Mouse (Mus musculus) embryonic fibroblast, embryonic 13.5 days (primary cell): ENCODE results near the gene Sdcbp2. TPM values are rescaled to one million over a fixed set of nuclear protein-coding genes. Genes with fewer than 3 reads are reported as not detected.
A peak's percentile ranks its signal among the peaks of the same experiment; 100 is the strongest.

Experiments
- H3K27ac ChIP-seq: 2 replicates; pipeline ENCODE4 v1.5.1; 2012; ENCODE audit warnings: low read length, control low read depth, inconsistent platforms; ENCODE audit not compliant: insufficient read depth
- H3K4me1 ChIP-seq: 2 replicates; pipeline ENCODE4 v1.6.1; 2011; ENCODE audit warnings: low read length; ENCODE audit not compliant: control insufficient read depth, insufficient read depth
- H3K4me3 ChIP-seq: 2 replicates; pipeline ENCODE4 v1.5.1; 2011; ENCODE audit warnings: mild to moderate bottlenecking, control low read depth, low read length; ENCODE audit not compliant: insufficient read depth
- CTCF ChIP-seq: IDR thresholded peaks from 2 replicates; pipeline ENCODE4 v1.5.1; 2011; ENCODE audit warnings: mild to moderate bottlenecking, control low read depth, low read length, moderate library complexity, borderline replicate concordance; ENCODE audit not compliant: insufficient read depth
- POLR2A ChIP-seq: IDR thresholded peaks from 2 replicates; pipeline ENCODE4 v1.6.1; 2011; ENCODE audit warnings: low read depth, mild to moderate bottlenecking, control low read depth, low read length, moderate library complexity
- polyA plus RNA-seq: library from polyadenylated mRNA; stranded (reverse); fragments of >200 nt; gene quantifications from 2 replicates; pipeline ENCODE4 v1.2.4, GENCODE M21; 2011; ENCODE audit warnings: low read depth; ENCODE audit not compliant: missing spikeins, insufficient read length

Sdcbp2 gene
- polyA plus RNA-seq, result 0.86 and 0.94 TPM in 2 replicates

DNA sequence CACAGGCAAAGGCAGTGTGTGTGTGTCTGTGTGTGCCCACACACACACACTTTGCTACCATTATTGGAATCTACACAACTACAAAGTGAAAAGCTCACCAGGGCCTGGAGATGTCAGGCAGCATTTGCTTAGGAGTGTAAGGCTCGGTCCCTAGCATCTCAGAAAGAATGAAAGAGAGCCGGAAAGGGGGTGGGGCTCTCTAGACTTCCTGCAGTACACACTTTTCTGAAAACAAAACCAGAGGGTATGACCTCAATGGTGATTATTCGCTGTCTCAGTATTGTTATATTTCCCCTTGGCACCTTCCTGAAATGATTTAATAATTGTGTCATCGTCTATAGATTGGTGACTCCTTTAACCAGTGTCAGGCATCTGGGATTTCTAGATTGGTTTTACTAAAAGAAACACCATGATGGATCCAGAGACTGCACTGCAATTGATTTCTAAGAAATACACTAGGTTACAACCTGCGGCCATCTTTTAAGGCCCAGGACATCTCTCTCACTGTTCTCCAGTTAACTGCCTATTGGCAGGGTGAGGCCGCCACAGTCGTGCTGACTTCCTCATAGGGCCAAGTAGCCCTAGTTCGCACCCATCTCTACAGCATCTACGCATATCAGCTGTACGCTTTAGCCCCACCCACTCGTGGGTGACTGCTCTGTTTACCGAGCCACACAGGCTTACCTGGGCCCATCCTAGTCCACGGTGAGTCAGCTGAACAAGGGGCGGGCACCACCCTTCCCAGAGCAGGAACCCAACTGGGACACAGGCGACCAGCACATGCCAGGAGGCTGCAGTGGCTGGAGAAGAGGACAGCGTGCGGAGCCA lies at the start of gene Sdcbp2:
TSS of gene Sdcbp2 (plus strand) at position 750 of the 828 bp plus-strand sequence.
- H3K27ac ChIP-seq, result 0 out of 2 replicates have a peak within 1 kb of the TSS, but pooled peaks have one; percentile 35
- TF ChIP-seq POLR2A (no peak), CTCF (no peak)
- peaks cover 6% of the 10 kb centered on the region for H3K4me1 ChIP-seq
- no peak within 1 kb of the TSS for H3K4me3 ChIP-seq

DNA sequence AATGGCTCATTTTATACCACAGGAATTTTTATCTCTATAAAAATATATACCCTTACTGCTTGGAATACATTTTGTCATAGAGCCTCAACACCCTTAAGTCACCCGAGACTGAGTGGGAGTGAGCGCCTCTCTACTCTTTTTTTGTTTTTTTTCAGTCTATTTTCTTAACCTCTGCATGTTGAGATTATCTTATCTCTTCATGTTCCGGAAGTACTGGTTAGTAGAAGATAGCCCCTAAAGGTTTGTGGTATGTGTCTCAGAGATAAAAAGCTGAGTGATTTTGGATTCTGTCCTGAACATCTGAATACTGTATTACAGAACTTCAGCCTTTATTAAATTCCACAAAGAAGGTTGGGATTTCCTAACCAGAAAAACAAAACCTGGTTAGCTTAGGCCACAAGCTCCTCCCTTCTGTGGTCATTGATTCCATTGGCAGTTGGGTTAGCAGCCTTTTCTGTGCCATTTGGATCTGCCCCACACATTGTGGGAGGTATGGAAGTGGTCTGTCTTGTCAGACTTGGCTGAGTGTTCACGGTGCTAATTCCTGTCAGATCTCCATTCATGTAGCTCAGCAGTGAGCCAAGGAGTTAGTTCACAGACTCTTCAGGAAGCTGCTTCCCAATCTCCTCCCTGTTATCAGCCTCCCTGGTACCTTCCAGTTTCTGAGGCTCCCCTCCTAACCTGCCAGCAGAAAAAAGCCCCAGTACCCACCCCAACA lies 47.9 kb upstream of the Sdcbp2 start:
- H3K4me1 ChIP-seq, result peaks cover 18% of the 10 kb centered on the region
- H3K27ac ChIP-seq, result no peak overlapping the region
- H3K4me3 ChIP-seq, result no peak overlapping the region
- TF ChIP-seq POLR2A (no peak), CTCF (no peak)

DNA sequence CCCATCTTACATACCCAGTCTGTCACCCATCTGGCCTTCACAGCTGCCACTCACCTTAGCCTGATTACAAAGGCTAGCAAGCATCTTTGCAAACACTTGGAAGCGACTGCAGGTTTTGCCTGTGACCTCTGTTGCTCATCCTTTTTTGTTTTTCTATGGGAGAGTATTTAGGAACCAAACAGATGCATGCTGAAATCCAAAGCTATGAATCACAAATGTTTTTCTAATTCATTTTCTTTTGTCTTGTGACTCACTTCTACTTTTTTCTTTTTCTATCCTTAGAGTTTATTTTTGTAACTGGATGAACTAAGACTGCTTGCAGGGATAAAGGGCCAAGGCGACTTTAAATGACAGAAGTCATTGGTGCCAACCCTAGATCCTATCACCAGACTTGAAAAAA lies 46.9 kb upstream of the Sdcbp2 start:
- no peak for TF ChIP-seq POLR2A
- TF ChIP-seq CTCF, result no peak
- peaks cover 24% of the 10 kb centered on the region for H3K4me1 ChIP-seq
- H3K27ac ChIP-seq, result 0 out of 2 replicates have a peak overlapping the region, but pooled peaks have one; percentile 14
- no peak overlapping the region for H3K4me3 ChIP-seq

DNA sequence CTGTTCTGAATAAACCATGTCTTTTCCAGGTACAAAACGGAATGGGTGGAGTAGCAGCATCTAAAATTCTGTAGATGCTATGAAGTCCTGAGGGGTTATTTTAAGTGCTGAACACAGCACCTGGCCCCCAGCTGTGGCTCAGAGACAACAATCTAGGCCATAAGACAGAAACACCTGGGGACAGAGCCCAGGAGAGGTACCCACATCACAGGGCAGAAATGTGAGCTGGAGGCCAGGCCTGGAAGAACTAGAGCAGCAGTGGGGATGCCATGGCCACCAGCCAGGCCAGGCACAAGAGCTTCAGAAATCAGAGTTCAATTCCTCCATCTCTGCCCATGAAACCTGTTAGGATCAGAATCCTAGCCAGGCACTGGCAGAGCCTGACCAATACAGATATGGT lies 44.4 kb upstream of the Sdcbp2 start:
- Histone ChIP-seq H3K27ac (no peak overlapping the region), H3K4me3 (no peak overlapping the region), H3K4me1 (peaks cover 25% of the 10 kb centered on the region)
- no peak for TF ChIP-seq CTCF
- no peak for TF ChIP-seq POLR2A

- H3K27ac ChIP-seq, result no peak overlapping the region
- no peak overlapping the region for H3K4me3 ChIP-seq
- peaks cover 25% of the 10 kb centered on the region for H3K4me1 ChIP-seq
- TF ChIP-seq CTCF (no peak), POLR2A (no peak)
Observed at GRCm38 (mm10) chr2:151529169-151529568, 43.3 kb upstream of the Sdcbp2 start.

DNA sequence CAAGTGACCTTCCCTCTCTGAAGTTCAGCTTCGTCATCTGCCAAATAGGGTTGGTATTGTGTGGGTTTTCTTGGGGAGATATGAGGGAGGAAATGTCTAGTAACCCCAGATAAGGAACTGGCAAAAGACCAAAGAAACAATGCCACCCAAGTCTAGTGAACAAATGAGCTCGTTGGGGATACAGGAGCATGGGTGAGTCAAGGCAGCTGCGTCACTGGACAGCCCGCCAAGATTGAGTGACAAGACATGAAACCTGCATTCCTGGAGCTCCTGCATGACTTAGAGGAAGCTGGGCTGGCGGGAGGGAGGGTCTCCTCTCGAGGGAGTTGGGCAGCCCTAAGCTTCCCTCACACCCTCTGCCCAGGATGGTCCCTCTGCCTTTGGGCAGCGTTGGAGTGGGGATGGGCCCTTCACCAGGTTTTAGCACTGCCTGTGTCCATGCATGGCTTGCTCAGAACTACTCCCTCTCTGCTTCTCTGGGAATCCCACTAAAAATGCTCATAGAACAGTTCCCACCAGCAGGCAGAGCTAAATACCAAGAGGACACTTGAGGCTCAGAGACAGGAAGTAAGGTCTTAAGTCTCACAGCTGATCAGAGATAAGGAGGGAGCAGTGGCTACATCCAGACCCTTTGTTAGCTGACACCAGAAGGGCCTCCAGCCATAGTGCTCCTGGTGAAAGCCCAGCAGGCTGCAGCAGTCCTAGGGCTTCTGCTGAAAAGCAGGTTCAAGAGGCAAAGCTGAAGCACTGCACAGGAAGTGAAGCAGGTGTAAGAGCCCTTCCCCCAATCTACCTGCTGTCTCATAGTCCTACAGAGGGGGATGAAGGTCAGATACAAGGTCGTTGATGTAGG lies 41.8 kb upstream of the Sdcbp2 start:
- Histone ChIP-seq H3K27ac (no peak overlapping the region), H3K4me1 (peaks cover 22% of the 10 kb centered on the region), H3K4me3 (no peak overlapping the region)
- TF ChIP-seq CTCF (no peak), POLR2A (no peak)

DNA sequence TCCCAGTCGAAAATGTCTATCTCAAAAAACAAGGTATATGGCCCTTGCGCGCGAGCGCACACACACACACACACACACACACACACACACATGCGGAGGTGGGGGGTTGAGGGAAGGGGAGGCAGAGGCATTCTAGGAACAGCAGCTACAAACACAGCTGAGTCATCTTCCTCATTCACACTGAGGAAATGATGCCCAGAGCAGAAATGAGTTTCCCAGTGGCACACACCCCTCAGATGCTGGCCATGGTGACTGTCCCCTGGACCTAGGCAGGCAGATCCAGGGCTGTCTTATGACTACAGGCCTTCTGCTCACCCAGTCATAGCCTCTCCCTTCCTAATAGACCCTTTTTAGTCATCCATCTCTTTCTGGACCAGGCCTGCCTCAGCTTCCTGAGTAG lies 38.8 kb upstream of the Sdcbp2 start:
- no peak overlapping the region for H3K4me3 ChIP-seq
- TF ChIP-seq POLR2A (no peak), CTCF (no peak)
- no peak overlapping the region for H3K27ac ChIP-seq
- H3K4me1 ChIP-seq, result peaks cover 14% of the 10 kb centered on the region

DNA sequence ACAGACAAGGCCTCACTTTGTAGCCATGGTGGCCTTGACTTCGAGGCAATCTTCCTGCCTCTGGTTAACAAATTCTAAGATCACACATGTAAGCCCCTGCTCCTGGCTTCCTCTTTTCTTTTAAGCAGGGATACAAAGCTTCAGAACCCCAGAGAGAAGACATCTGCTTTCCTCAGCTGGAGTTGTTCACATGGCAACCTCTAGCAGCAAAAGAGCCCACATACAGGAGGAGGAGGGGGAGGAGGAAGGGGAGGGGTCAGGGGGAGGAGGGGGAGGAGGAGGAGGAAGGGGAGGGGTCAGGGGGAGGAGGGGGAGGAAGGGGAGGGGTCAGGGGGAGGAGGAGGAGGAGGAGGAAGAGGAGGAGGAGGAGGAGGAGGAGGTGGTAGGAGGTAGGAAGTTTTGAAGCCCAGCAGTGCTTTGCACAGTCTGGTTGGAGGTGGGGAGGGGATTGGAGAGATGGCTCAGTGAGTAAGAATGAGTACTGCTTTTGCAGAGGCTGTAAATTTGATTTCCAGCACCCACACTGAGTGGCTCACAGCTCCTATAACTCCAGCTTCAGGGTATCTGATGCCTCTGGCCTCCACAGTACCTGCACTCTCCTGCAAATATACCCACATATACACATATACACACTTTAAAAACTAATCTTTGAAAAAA lies 36.3 kb upstream of the Sdcbp2 start:
- no peak overlapping the region for H3K27ac ChIP-seq
- no peak for TF ChIP-seq CTCF
- TF ChIP-seq POLR2A, result no peak
- peaks cover 3% of the 10 kb centered on the region; the same call in 1 of the 2 replicates for H3K4me1 ChIP-seq
- no peak overlapping the region for H3K4me3 ChIP-seq

DNA sequence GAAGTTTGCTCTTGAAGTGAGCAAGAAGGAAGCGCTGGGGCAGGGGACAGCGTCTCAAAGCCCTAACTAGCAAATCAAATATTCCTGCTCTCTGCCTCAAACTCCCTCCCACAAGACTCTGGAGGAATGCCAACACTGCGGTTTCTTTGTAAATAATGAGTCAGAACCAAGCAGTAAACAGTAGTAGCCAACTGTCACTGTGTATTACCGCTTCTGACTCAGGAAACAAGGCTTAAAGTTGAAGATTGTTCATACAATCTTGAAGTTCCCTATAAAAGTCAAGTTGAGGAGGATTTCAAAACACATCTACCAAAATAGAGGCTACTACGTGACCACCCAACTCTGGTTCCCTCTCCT lies 35.8 kb upstream of the Sdcbp2 start:
- Histone ChIP-seq H3K4me1 (peaks cover 3% of the 10 kb centered on the region; the same call in 1 of the 2 replicates), H3K27ac (no peak overlapping the region), H3K4me3 (no peak overlapping the region)
- TF ChIP-seq POLR2A (no peak), CTCF (no peak)

- no peak for TF ChIP-seq POLR2A
- TF ChIP-seq CTCF, result no peak
- peaks cover 3% of the 10 kb centered on the region; the same call in 1 of the 2 replicates for H3K4me1 ChIP-seq
- no peak overlapping the region for H3K4me3 ChIP-seq
- H3K27ac ChIP-seq, result no peak overlapping the region
Observed at GRCm38 (mm10) chr2:151538646-151539045, 33.8 kb upstream of the Sdcbp2 start.
